Mouse (Mus musculus): Measurements from ENCODE around the gene Frrs1. TPM values are rescaled to one million over a fixed set of nuclear protein-coding genes. Genes with fewer than 3 reads are reported as not detected.

Frrs1 gene
- polyA plus RNA-seq, 1 experiment from 2014 or later: 12.2 TPM

GRCm38 (mm10) chr3:116829274-116829920, 29.9 kb upstream of the Frrs1 start:
- no peaks in the 10 kb centered on the region for H3K36me3 ChIP-seq (ENCODE audit: control insufficient read depth, insufficient read depth, low read length)
- ATAC-seq (replicated peaks; ENCODE audit: low FRiP score) (no peak), DNase-seq (ENCODE audit: low spot score) (no peak)
- no peak overlapping the region for H3K4me2 ChIP-seq (ENCODE audit: low read depth, low read length, severe bottlenecking)
- no peak overlapping the region for H3K9ac ChIP-seq (ENCODE audit: low read length)
- 88% methylated on average over 10 of the region's 10 CpGs for WGBS
- H3K27me3 ChIP-seq (ENCODE audit: control insufficient read depth, insufficient read depth, low read length): no peaks in the 10 kb centered on the region
- no peak overlapping the region for H3K27ac ChIP-seq (ENCODE audit: low read depth, low read length)
- no peaks in the 10 kb centered on the region for H3K4me1 ChIP-seq (replicated peaks; ENCODE audit: control insufficient read depth, insufficient read depth, low read length)
- H3K4me3 ChIP-seq (ENCODE audit: low read depth, low read length): no peak overlapping the region
- H3K9me3 ChIP-seq (ENCODE audit: control insufficient read depth, low read length): no peaks in the 10 kb centered on the region

- 94% methylated on average over 5 of the region's 5 CpGs for WGBS
- H3K27ac ChIP-seq (ENCODE audit: low read depth, low read length): no peak overlapping the region
- no peak for DNase-seq (ENCODE audit: low spot score)
- no peak overlapping the region for H3K4me3 ChIP-seq (ENCODE audit: low read depth, low read length)
- H3K27me3 ChIP-seq (ENCODE audit: control insufficient read depth, insufficient read depth, low read length): no peaks in the 10 kb centered on the region
- no peaks in the 10 kb centered on the region for H3K9me3 ChIP-seq (ENCODE audit: control insufficient read depth, low read length)
- no peak for ATAC-seq (replicated peaks; ENCODE audit: low FRiP score)
- H3K4me1 ChIP-seq (replicated peaks; ENCODE audit: control insufficient read depth, insufficient read depth, low read length): no peaks in the 10 kb centered on the region
- H3K4me2 ChIP-seq (ENCODE audit: low read depth, low read length, severe bottlenecking): no peak overlapping the region
- H3K36me3 ChIP-seq (ENCODE audit: control insufficient read depth, insufficient read depth, low read length): no peaks in the 10 kb centered on the region
- H3K9ac ChIP-seq (ENCODE audit: low read length): no peak overlapping the region
Observed at GRCm38 (mm10) chr3:116831324-116831723, 27.9 kb upstream of the Frrs1 start.

GRCm38 (mm10) chr3:116832526-116833310, 26.5 kb upstream of the Frrs1 start:
- no peaks in the 10 kb centered on the region for H3K4me1 ChIP-seq (replicated peaks; ENCODE audit: control insufficient read depth, insufficient read depth, low read length)
- no peak overlapping the region for H3K4me2 ChIP-seq (ENCODE audit: low read depth, low read length, severe bottlenecking)
- ATAC-seq (replicated peaks; ENCODE audit: low FRiP score) (no peak), DNase-seq (ENCODE audit: low spot score) (no peak)
- no peaks in the 10 kb centered on the region for H3K9me3 ChIP-seq (ENCODE audit: control insufficient read depth, low read length)
- H3K9ac ChIP-seq (ENCODE audit: low read length): no peak overlapping the region
- no peaks in the 10 kb centered on the region for H3K36me3 ChIP-seq (ENCODE audit: control insufficient read depth, insufficient read depth, low read length)
- no peaks in the 10 kb centered on the region for H3K27me3 ChIP-seq (ENCODE audit: control insufficient read depth, insufficient read depth, low read length)
- H3K4me3 ChIP-seq (ENCODE audit: low read depth, low read length): no peak overlapping the region
- WGBS: 94% methylated on average over 7 of the region's 7 CpGs
- H3K27ac ChIP-seq (ENCODE audit: low read depth, low read length): no peak overlapping the region

- H3K4me2 ChIP-seq (ENCODE audit: low read depth, low read length, severe bottlenecking): no peak overlapping the region
- no peak for ATAC-seq (replicated peaks; ENCODE audit: low FRiP score)
- H3K9ac ChIP-seq (ENCODE audit: low read length): no peak overlapping the region
- no peak for DNase-seq (ENCODE audit: low spot score)
- H3K4me3 ChIP-seq (ENCODE audit: low read depth, low read length): no peak overlapping the region
- no peaks in the 10 kb centered on the region for H3K9me3 ChIP-seq (ENCODE audit: control insufficient read depth, low read length)
- no peaks in the 10 kb centered on the region for H3K4me1 ChIP-seq (replicated peaks; ENCODE audit: control insufficient read depth, insufficient read depth, low read length)
- WGBS: 80% methylated on average over 4 of the region's 4 CpGs
- no peaks in the 10 kb centered on the region for H3K36me3 ChIP-seq (ENCODE audit: control insufficient read depth, insufficient read depth, low read length)
- no peaks in the 10 kb centered on the region for H3K27me3 ChIP-seq (ENCODE audit: control insufficient read depth, insufficient read depth, low read length)
- H3K27ac ChIP-seq (ENCODE audit: low read depth, low read length): no peak overlapping the region
Observed at GRCm38 (mm10) chr3:116833491-116833890, 25.8 kb upstream of the Frrs1 start.

DNA sequence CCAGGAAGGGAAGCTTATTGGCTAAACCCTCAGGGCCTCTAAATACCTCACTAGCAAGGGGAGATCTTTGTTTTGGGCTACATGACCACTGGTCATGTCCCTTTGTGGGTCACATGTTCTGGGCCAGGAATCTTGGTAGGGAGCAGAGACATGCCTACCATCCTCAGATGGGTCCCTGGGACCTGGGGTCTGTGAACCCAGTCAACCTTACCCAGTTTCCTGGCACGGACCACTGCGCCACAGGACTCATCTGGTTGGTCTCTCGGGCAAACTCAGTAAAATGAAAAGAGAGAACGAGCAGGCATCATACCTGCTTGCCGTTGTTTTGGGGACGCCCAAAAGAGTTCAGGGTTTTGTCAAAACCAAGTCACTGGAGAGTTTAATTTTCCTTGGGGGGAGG, 25.0 kb upstream of the Frrs1 start:
- Histone ChIP-seq H3K36me3 (ENCODE audit: control insufficient read depth, insufficient read depth, low read length) (no peaks in the 10 kb centered on the region), H3K4me3 (ENCODE audit: low read depth, low read length) (no peak overlapping the region), H3K9me3 (ENCODE audit: control insufficient read depth, low read length) (no peaks in the 10 kb centered on the region), H3K4me2 (ENCODE audit: low read depth, low read length, severe bottlenecking) (no peak overlapping the region), H3K4me1 (replicated peaks; ENCODE audit: control insufficient read depth, insufficient read depth, low read length) (no peaks in the 10 kb centered on the region), H3K27ac (ENCODE audit: low read depth, low read length) (no peak overlapping the region), H3K27me3 (ENCODE audit: control insufficient read depth, insufficient read depth, low read length) (no peaks in the 10 kb centered on the region), H3K9ac (ENCODE audit: low read length) (no peak overlapping the region)
- WGBS: 95% methylated on average over 6 of the region's 6 CpGs
- no peak for DNase-seq (ENCODE audit: low spot score)
- no peak for ATAC-seq (replicated peaks; ENCODE audit: low FRiP score)

- Histone ChIP-seq H3K9me3 (ENCODE audit: control insufficient read depth, low read length) (no peaks in the 10 kb centered on the region), H3K9ac (ENCODE audit: low read length) (no peak overlapping the region), H3K27ac (ENCODE audit: low read depth, low read length) (no peak overlapping the region), H3K27me3 (ENCODE audit: control insufficient read depth, insufficient read depth, low read length) (no peaks in the 10 kb centered on the region), H3K4me2 (ENCODE audit: low read depth, low read length, severe bottlenecking) (peak overlapping the region; percentile 53; the same call in 1 of the 2 replicates), H3K4me3 (ENCODE audit: low read depth, low read length) (no peak overlapping the region), H3K36me3 (ENCODE audit: control insufficient read depth, insufficient read depth, low read length) (no peaks in the 10 kb centered on the region), H3K4me1 (replicated peaks; ENCODE audit: control insufficient read depth, insufficient read depth, low read length) (no peaks in the 10 kb centered on the region)
- ATAC-seq (replicated peaks; ENCODE audit: low FRiP score) (no peak), DNase-seq (ENCODE audit: low spot score) (no peak)
- WGBS: 83% methylated on average over 4 of the region's 4 CpGs
Observed at GRCm38 (mm10) chr3:116835350-116835749, 23.9 kb upstream of the Frrs1 start.

- Histone ChIP-seq H3K9ac (ENCODE audit: low read length) (peak overlapping the region; percentile 51), H3K9me3 (ENCODE audit: control insufficient read depth, low read length) (no peaks in the 10 kb centered on the region), H3K27me3 (ENCODE audit: control insufficient read depth, insufficient read depth, low read length) (no peaks in the 10 kb centered on the region), H3K27ac (ENCODE audit: low read depth, low read length) (no peak overlapping the region), H3K4me3 (ENCODE audit: low read depth, low read length) (peak overlapping the region; percentile 10; the same call in 1 of the 2 replicates), H3K4me2 (ENCODE audit: low read depth, low read length, severe bottlenecking) (peak overlapping the region; percentile 53), H3K4me1 (replicated peaks; ENCODE audit: control insufficient read depth, insufficient read depth, low read length) (no peaks in the 10 kb centered on the region), H3K36me3 (ENCODE audit: control insufficient read depth, insufficient read depth, low read length) (no peaks in the 10 kb centered on the region)
- 28% methylated on average over 21 of the region's 21 CpGs for WGBS
- peak; percentile 85 for ATAC-seq (replicated peaks; ENCODE audit: low FRiP score)
- peak; percentile 92 for DNase-seq (ENCODE audit: low spot score)
Observed at GRCm38 (mm10) chr3:116835770-116836680, 23.2 kb upstream of the Frrs1 start.

DNA sequence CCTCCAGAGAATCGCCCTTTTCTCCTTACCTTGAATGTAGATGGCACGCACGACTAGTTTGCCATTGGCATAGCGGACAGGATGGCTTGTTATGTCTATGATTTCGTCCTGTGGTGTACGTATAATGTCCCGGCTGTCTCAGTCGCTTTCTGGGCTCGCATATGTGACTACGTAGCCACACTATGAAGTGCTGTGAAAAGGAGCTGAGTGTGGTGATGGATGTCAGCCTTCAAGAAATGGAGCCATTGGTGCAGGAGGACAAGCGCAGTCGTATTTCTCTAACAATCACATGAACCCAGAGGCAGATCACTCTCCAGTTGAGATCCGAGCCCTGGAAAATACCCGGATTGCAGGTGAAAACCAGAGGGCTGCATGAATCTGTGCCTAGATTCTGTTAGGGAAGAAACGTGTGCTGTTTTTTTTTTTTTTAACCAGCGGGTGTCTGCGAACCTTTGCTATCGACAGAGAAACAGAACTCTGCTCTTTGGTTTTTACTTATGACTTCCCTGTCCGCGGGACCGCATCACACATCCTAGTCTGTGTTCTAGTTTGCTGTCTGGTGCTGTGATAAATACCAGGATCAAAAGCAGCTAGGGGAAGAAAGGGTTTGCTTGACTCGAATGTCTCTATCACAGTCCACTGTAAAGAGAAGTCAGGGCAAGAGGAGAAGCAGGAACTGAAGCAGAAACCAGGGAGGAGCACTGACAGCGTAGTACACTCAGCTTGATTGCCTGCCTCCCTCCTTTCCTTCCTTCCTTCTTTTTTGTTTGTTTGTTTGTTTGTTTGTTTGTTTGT, 22.4 kb upstream of the Frrs1 start:
- ATAC-seq (replicated peaks; ENCODE audit: low FRiP score) (no peak), DNase-seq (ENCODE audit: low spot score) (no peak)
- H3K9me3 ChIP-seq (ENCODE audit: control insufficient read depth, low read length): no peaks in the 10 kb centered on the region
- no peaks in the 10 kb centered on the region for H3K36me3 ChIP-seq (ENCODE audit: control insufficient read depth, insufficient read depth, low read length)
- no peak overlapping the region for H3K9ac ChIP-seq (ENCODE audit: low read length)
- H3K4me1 ChIP-seq (replicated peaks; ENCODE audit: control insufficient read depth, insufficient read depth, low read length): no peaks in the 10 kb centered on the region
- H3K27me3 ChIP-seq (ENCODE audit: control insufficient read depth, insufficient read depth, low read length): no peaks in the 10 kb centered on the region
- H3K4me2 ChIP-seq (ENCODE audit: low read depth, low read length, severe bottlenecking): no peak overlapping the region
- no peak overlapping the region for H3K27ac ChIP-seq (ENCODE audit: low read depth, low read length)
- WGBS: 86% methylated on average over 23 of the region's 23 CpGs
- H3K4me3 ChIP-seq (ENCODE audit: low read depth, low read length): no peak overlapping the region

Measured in forebrain, embryonic 11.5 days (tissue).